Comparison of ENCODE assay signal across 19 mouse cellular contexts in genomic region chr4:45141835-45142234, GRCm38 (mm10). TPM values are rescaled to one million over a fixed set of nuclear protein-coding genes. Genes with fewer than 3 reads are reported as not detected.
A peak's percentile ranks its signal among the peaks of the same experiment; 100 is the strongest.
DNase-seq lines count a peak whose midpoint lies in the region; ATAC-seq and TF ChIP-seq lines count a peak whose summit lies in the region.
"Had no signal": no experiment of that assay in that cellular context is flagged by ENCODE, and none has a peak within 500 bp of the region (broad histone marks: within the 10 kb centered on the region; RNA-seq: fewer than 3 reads in every experiment).

No protein-coding gene starts in this region.

- H3K4me1 ChIP-seq in hindbrain, postnatal 0 days (ENCODE audit: insufficient read depth, low read length), result peaks cover 16% of the 10 kb centered on the region
- H3K4me1 ChIP-seq in hindbrain, embryonic 10.5 days (replicated peaks), result peaks cover 25% of the 10 kb centered on the region

- no peaks in the 10 kb centered on the region for H3K79me2 ChIP-seq in C2C12 (ENCODE audit: control insufficient read depth, insufficient read depth)

- 47% methylated on average over 5 of the region's 5 CpGs for WGBS in hindbrain, postnatal 0 days
- 77% methylated on average over 5 of the region's 5 CpGs for WGBS in hindbrain, embryonic 10.5 days

- no peak overlapping the region for H3K4me3 ChIP-seq in hindbrain, postnatal 0 days (ENCODE audit: low read length)
- no peak overlapping the region for H3K4me3 ChIP-seq in hindbrain, embryonic 10.5 days
- no peak overlapping the region for H3K4me3 ChIP-seq in C2C12 (ENCODE audit: insufficient read depth, poor library complexity, severe bottlenecking)
- H3K4me3 ChIP-seq: forebrain, embryonic 10.5 days; hindbrain, embryonic 12.5 days; neural tube, embryonic 12.5 days had no signal

- no peak overlapping the region for H3ac ChIP-seq in C2C12 (ENCODE audit: control insufficient read depth, insufficient read length, low read depth)

- peak overlapping the region; percentile 51; the same call in 1 of the 2 replicates for H3K27ac ChIP-seq in hindbrain, postnatal 0 days
- no peak overlapping the region for H3K27ac ChIP-seq in hindbrain, embryonic 10.5 days
- H3K27ac ChIP-seq: forebrain, embryonic 10.5 days; hindbrain, embryonic 12.5 days; neural tube, embryonic 12.5 days had no signal

- 0 out of 2 replicates have a peak, but pooled peaks have one; percentile 2 for TF ChIP-seq CTCF in hindbrain, postnatal 0 days (IDR thresholded peaks at IDR 0.05; ENCODE audit: low read depth)
- TF ChIP-seq CTCF in C2C12 (IDR thresholded peaks at IDR 0.05; ENCODE audit: control insufficient read depth, insufficient read depth, insufficient read length), result no peak

- peak; percentile 9 for DNase-seq in gastrocnemius, postnatal 10 days
- DNase-seq in gastrocnemius, adult 8-10 months (ENCODE audit: low spot score in 2 of 2), result no peak
- DNase-seq in hindbrain, postnatal 0 days (ENCODE audit: low spot score), result peak; percentile 27
- DNase-seq in hindbrain, embryonic 10.5 days (ENCODE audit: low spot score), result no peak
- DNase-seq in adipocyte (ENCODE audit: low spot score), result peak; percentile 2
- DNase-seq in ovary, postnatal 36 days (ENCODE audit: low spot score), result no peak
- no peak for DNase-seq in thymus, postnatal 25 days
- DNase-seq: adrenal gland, postnatal 10 days; B cell, adult 2 months; cerebellum, postnatal 25 days; kidney, adult 11 months; liver; liver, postnatal 0 days; thymus, postnatal 4 days had no signal

- H3K79me3 ChIP-seq in C2C12 (ENCODE audit: low read depth), result no peaks in the 10 kb centered on the region

- H3K27me3 ChIP-seq in hindbrain, postnatal 0 days (ENCODE audit: insufficient read depth, low read length), result no peaks in the 10 kb centered on the region; the same call in 1 of the 2 replicates
- no peaks in the 10 kb centered on the region for H3K27me3 ChIP-seq in hindbrain, embryonic 10.5 days (ENCODE audit: insufficient read depth, poor library complexity, severe bottlenecking)
- H3K27me3 ChIP-seq in C2C12 (ENCODE audit: control insufficient read depth, insufficient read depth, insufficient read length), result no peaks in the 10 kb centered on the region
- H3K27me3 ChIP-seq: hindbrain, embryonic 12.5 days; neural tube, embryonic 12.5 days had no signal

- no peaks in the 10 kb centered on the region for H3K9me3 ChIP-seq in hindbrain, postnatal 0 days (ENCODE audit: low read length)
- no peaks in the 10 kb centered on the region for H3K9me3 ChIP-seq in hindbrain, embryonic 10.5 days
- H3K9me3 ChIP-seq: forebrain, embryonic 10.5 days; hindbrain, embryonic 12.5 days; neural tube, embryonic 12.5 days had no signal

- no peaks in the 10 kb centered on the region for H3K36me3 ChIP-seq in hindbrain, postnatal 0 days (ENCODE audit: insufficient read depth, low read length)
- no peaks in the 10 kb centered on the region for H3K36me3 ChIP-seq in hindbrain, embryonic 10.5 days
- no peaks in the 10 kb centered on the region for H3K36me3 ChIP-seq in C2C12 (ENCODE audit: control insufficient read depth, insufficient read depth)
- H3K36me3 ChIP-seq: forebrain, embryonic 10.5 days; hindbrain, embryonic 12.5 days; neural tube, embryonic 12.5 days had no signal

- ATAC-seq in hindbrain, postnatal 0 days, result peak; percentile 46
- ATAC-seq: liver, postnatal 0 days had no signal

- H3K9ac ChIP-seq in hindbrain, postnatal 0 days (replicated peaks; ENCODE audit: low read length), result no peak overlapping the region
- H3K9ac ChIP-seq: hindbrain, embryonic 12.5 days; liver, postnatal 0 days; neural tube, embryonic 12.5 days had no signal

- H3K4me2 ChIP-seq in hindbrain, postnatal 0 days (ENCODE audit: low read depth, low read length), result no peak overlapping the region
- H3K4me2 ChIP-seq: neural tube, embryonic 12.5 days had no signal

TF ChIP-seq in C2C12, 6 proteins besides CTCF, POLR2A, EP300 and RAD21:
- peak; percentile 41 for TF ChIP-seq USF1 (IDR thresholded peaks at IDR 0.05; ENCODE audit: low read depth)
- no peak for TF ChIP-seq FOSL1 (IDR thresholded peaks at IDR 0.05; ENCODE audit: insufficient read depth, low read length, poor library complexity, severe bottlenecking)
- no peak for TF ChIP-seq MYOG (IDR thresholded peaks at IDR 0.05; ENCODE audit: control insufficient read depth, extremely low read depth, insufficient read length)
- no peak for TF ChIP-seq MAX (IDR thresholded peaks at IDR 0.05)
- TF ChIP-seq CEBPB (IDR thresholded peaks at IDR 0.05; ENCODE audit: low read depth), result no peak

RNA-seq across cellular contexts. Expression of gene Tomm5, which starts 33.9 kb away (rescaled TPM):
- total RNA-seq in gastrocnemius, postnatal 10 days (2021), result 10 to 100 TPM; 76.8 to 83.7 TPM
- 10 to 100 TPM; 67.7 to 76.8 (median 68.6) TPM for total RNA-seq in gastrocnemius, adult 8-10 months (2022)
- total RNA-seq in hindbrain, postnatal 0 days (2014; rRNA removed), result 106 and 267 TPM in 2 replicates
- 218 and 219 TPM in 2 replicates for polyA plus RNA-seq in hindbrain, postnatal 0 days (2015; fragmentation: Nextera tagmentation; extraction: Ambion mirVana)
- polyA plus RNA-seq in hindbrain, embryonic 10.5 days (2016; fragmentation: Nextera tagmentation; extraction: Ambion mirVana), result 204 and 213 TPM in 2 replicates
- polyA plus RNA-seq in C2C12 (2012; fragmentation: generic; extraction: Trizol), result 552 TPM

RNA-seq across cellular contexts. Expression of gene Frmpd1, which starts 42.8 kb away (rescaled TPM):
- 1 to 10 TPM; 3.6 to 3.9 TPM for total RNA-seq in gastrocnemius, postnatal 10 days (2021)
- total RNA-seq in gastrocnemius, adult 8-10 months (2022), result under 1 TPM in 1 of 4 experiments, not detected in 3; 0.04 TPM
- 13.8 and 20.5 TPM in 2 replicates for total RNA-seq in hindbrain, postnatal 0 days (2014; rRNA removed)
- 4.6 and 4.8 TPM in 2 replicates for polyA plus RNA-seq in hindbrain, postnatal 0 days (2015; fragmentation: Nextera tagmentation; extraction: Ambion mirVana)
- 1.5 and 1.8 TPM in 2 replicates for polyA plus RNA-seq in hindbrain, embryonic 10.5 days (2016; fragmentation: Nextera tagmentation; extraction: Ambion mirVana)
- 9.7 TPM for polyA plus RNA-seq in C2C12 (2012; fragmentation: generic; extraction: Trizol)
- total RNA-seq: monocyte, adult 5-6 weeks had no signal

RNA-seq across cellular contexts. Expression of gene Fbxo10, which starts 57.4 kb away (rescaled TPM):
- 1 to 10 TPM; 6.6 to 8.0 TPM for total RNA-seq in gastrocnemius, postnatal 10 days (2021)
- total RNA-seq in gastrocnemius, adult 8-10 months (2022), result 1 to 10 TPM; 1.4 to 2.6 (median 1.9) TPM
- total RNA-seq in hindbrain, postnatal 0 days (2014; rRNA removed), result 25.7 and 28.6 TPM in 2 replicates
- 11.4 and 12.5 TPM in 2 replicates for polyA plus RNA-seq in hindbrain, postnatal 0 days (2015; fragmentation: Nextera tagmentation; extraction: Ambion mirVana)
- 14.4 and 16.5 TPM in 2 replicates for polyA plus RNA-seq in hindbrain, embryonic 10.5 days (2016; fragmentation: Nextera tagmentation; extraction: Ambion mirVana)
- 9.7 TPM for polyA plus RNA-seq in C2C12 (2012; fragmentation: generic; extraction: Trizol)

Comparison
In these comparisons a context has a peak if more than half of its experiments do, and no peak if none do; other contexts are left out.
1. DNase-seq: peak in gastrocnemius, postnatal 10 days (single experiment), hindbrain, postnatal 0 days (single experiment) and adipocyte (single experiment); none in gastrocnemius, adult 8-10 months (0 of 2), hindbrain, embryonic 10.5 days (single experiment), ovary, postnatal 36 days (single experiment) and thymus, postnatal 25 days (single experiment).
2. RNA of gene Frmpd1, which starts 42.8 kb away (total RNA-seq): 13.8 to 20.5 TPM in hindbrain, postnatal 0 days and 3.6 to 3.9 TPM in gastrocnemius, postnatal 10 days; 0.04 TPM in gastrocnemius, adult 8-10 months; every median in the first group is over 4 times any median in the second.